Mouse (Mus musculus) neural tube, embryonic 13.5 days (tissue): Measurements from ENCODE around the gene Hnrnpdl. TPM values are rescaled to one million over a fixed set of nuclear protein-coding genes. Genes with fewer than 3 reads are reported as not detected.

Experiments
- ATAC-seq: fragments of 200-750 bp; cut with Nextera tagmentation; 2 replicates; pipeline ENCODE4 v1.8.0; 2017; ENCODE audit warnings: low read depth, mild to moderate bottlenecking, moderate TSS enrichment, moderate library complexity
- H3K27ac ChIP-seq: fragments of 300-500 bp; sonication (generic); replicated peaks from 2 replicates; pipeline ENCODE4 v1.5.1; 2015; ENCODE audit warnings: moderate library complexity, mild to moderate bottlenecking, inconsistent platforms
- H3K27me3 ChIP-seq: fragments of 300-500 bp; sonication (generic); 2 replicates; pipeline ENCODE4 v1.6.1; 2015; ENCODE audit warnings: mild to moderate bottlenecking, inconsistent platforms
- H3K36me3 ChIP-seq: fragments of 300-500 bp; sonication (generic); 2 replicates; pipeline ENCODE4 v1.6.1; 2015; ENCODE audit warnings: mild to moderate bottlenecking, inconsistent platforms
- H3K4me1 ChIP-seq: fragments of 300-500 bp; sonication (generic); replicated peaks from 2 replicates; pipeline ENCODE4 v1.6.1; 2015; ENCODE audit warnings: inconsistent platforms
- H3K4me2 ChIP-seq: fragments of 300-500 bp; sonication (generic); 2 replicates; pipeline ENCODE4 v1.6.1; 2015; ENCODE audit warnings: inconsistent platforms, mild to moderate bottlenecking, moderate library complexity
- H3K4me3 ChIP-seq: fragments of 300-500 bp; sonication (generic); 2 replicates; pipeline ENCODE4 v1.5.1; 2015; ENCODE audit warnings: mild to moderate bottlenecking, inconsistent platforms
- H3K9ac ChIP-seq: fragments of 300-500 bp; sonication (generic); 2 replicates; pipeline ENCODE4 v1.6.1; 2015; ENCODE audit warnings: moderate library complexity, mild to moderate bottlenecking, inconsistent platforms
- H3K9me3 ChIP-seq: fragments of 300-500 bp; sonication (generic); 2 replicates; pipeline ENCODE4 v1.6.1; 2016; ENCODE audit warnings: inconsistent platforms
- WGBS: fragments of 180-500 bp; shearing (Covaris S2); methylation state at CpG from one replicate; pipeline ENCODE4 v1.1.7; 2015; 5-methylcytosine and 5-hydroxymethylcytosine counted together
- polyA plus RNA-seq: library from polyadenylated mRNA; unstranded; fragments of >200 nt; fragmentation: Nextera tagmentation; extraction: Ambion mirVana; gene quantifications from 2 replicates; pipeline ENCODE4 v1.2.1, GENCODE M21; 2015

The Hnrnpdl gene
- polyA plus RNA-seq, 1 experiment from 2014 or later = 211 TPM

GRCm38 (mm10) chr5:100044030-100044429 lies 4.6 kb upstream of the Hnrnpdl start:
- Histone ChIP-seq H3K27me3 (no peaks in the 10 kb centered on the region), H3K27ac (no peak overlapping the region), H3K4me2 (no peak overlapping the region), H3K4me3 (no peak overlapping the region), H3K36me3 (no peaks in the 10 kb centered on the region), H3K4me1 (peaks cover 71% of the 10 kb centered on the region), H3K9me3 (no peaks in the 10 kb centered on the region), H3K9ac (no peak overlapping the region)
- 64% methylated on average over 4 of the region's 4 CpGs for WGBS
- no peak for ATAC-seq

- no peak overlapping the region for H3K9ac ChIP-seq
- H3K4me1 ChIP-seq = peaks cover 64% of the 10 kb centered on the region
- H3K27ac ChIP-seq = no peak overlapping the region
- H3K9me3 ChIP-seq = no peaks in the 10 kb centered on the region
- no peak overlapping the region for H3K4me3 ChIP-seq
- no peak overlapping the region for H3K4me2 ChIP-seq
- no peaks in the 10 kb centered on the region for H3K36me3 ChIP-seq
- WGBS = 71% methylated on average over 5 of the region's 5 CpGs
- H3K27me3 ChIP-seq = no peaks in the 10 kb centered on the region
- ATAC-seq = no peak
These were observed 3.9 kb upstream of the Hnrnpdl start for GRCm38 (mm10) chr5:100043361-100043760.

- Histone ChIP-seq H3K27ac (no peak overlapping the region), H3K9me3 (no peaks in the 10 kb centered on the region), H3K4me2 (no peak overlapping the region), H3K4me3 (no peak overlapping the region), H3K27me3 (no peaks in the 10 kb centered on the region), H3K4me1 (peaks cover 57% of the 10 kb centered on the region), H3K9ac (no peak overlapping the region), H3K36me3 (no peaks in the 10 kb centered on the region)
- 96% methylated on average over 8 of the region's 8 CpGs for WGBS
- ATAC-seq = no peak
These were observed 3.0 kb upstream of the Hnrnpdl start for GRCm38 (mm10) chr5:100042467-100042866.

- Histone ChIP-seq H3K4me3 (peak overlapping the region; percentile 94), H3K4me1 (peaks cover 58% of the 10 kb centered on the region), H3K27ac (no peak overlapping the region), H3K4me2 (peak overlapping the region; percentile 82), H3K9me3 (no peaks in the 10 kb centered on the region), H3K27me3 (no peaks in the 10 kb centered on the region), H3K36me3 (peaks cover 6% of the 10 kb centered on the region), H3K9ac (0 out of 2 replicates have a peak overlapping the region, but pooled peaks have one; percentile 34)
- 53% methylated on average over 4 of the region's 4 CpGs for WGBS
- ATAC-seq = no peak
These were observed 1.8 kb upstream of the Hnrnpdl start for GRCm38 (mm10) chr5:100041272-100041671.

GRCm38 (mm10) chr5:100040281-100040784 lies 869 bp upstream of the Hnrnpdl start:
- Histone ChIP-seq H3K27me3 (no peaks in the 10 kb centered on the region), H3K27ac (peak overlapping the region; percentile 99), H3K4me2 (peak overlapping the region; percentile 82), H3K36me3 (peaks cover 14% of the 10 kb centered on the region), H3K9ac (peak overlapping the region; percentile 99), H3K9me3 (no peaks in the 10 kb centered on the region), H3K4me1 (peaks cover 64% of the 10 kb centered on the region), H3K4me3 (peak overlapping the region; percentile 94)
- ATAC-seq = 0 out of 2 replicates have a peak, but pooled peaks have one; percentile 3
- under 1% methylated on average over 19 of the region's 19 CpGs for WGBS

- WGBS = under 1% methylated on average over 106 of the region's 113 CpGs
- H3K27me3 ChIP-seq = no peaks in the 10 kb centered on the region
- H3K4me3 ChIP-seq = peak overlapping the region; percentile 94
- peak overlapping the region; percentile 99 for H3K4me2 ChIP-seq
- peaks cover 26% of the 10 kb centered on the region for H3K36me3 ChIP-seq
- peak overlapping the region; percentile 99 for H3K27ac ChIP-seq
- peak overlapping the region; percentile 99 for H3K9ac ChIP-seq
- H3K4me1 ChIP-seq = peaks cover 64% of the 10 kb centered on the region
- peak; percentile 82 for ATAC-seq
- H3K9me3 ChIP-seq = no peaks in the 10 kb centered on the region
These were observed 506 bp downstream of the Hnrnpdl start for GRCm38 (mm10) chr5:100038714-100039601.

- WGBS = under 1% methylated on average over 45 of the region's 45 CpGs
- Histone ChIP-seq H3K36me3 (peaks cover 33% of the 10 kb centered on the region), H3K4me3 (peak overlapping the region; percentile 94), H3K9ac (peak overlapping the region; percentile 99), H3K27ac (peak overlapping the region; percentile 99), H3K27me3 (no peaks in the 10 kb centered on the region), H3K4me1 (peaks cover 60% of the 10 kb centered on the region), H3K9me3 (no peaks in the 10 kb centered on the region), H3K4me2 (peak overlapping the region; percentile 99)
- ATAC-seq = peak; percentile 15
These were observed 1.3 kb downstream of the Hnrnpdl start for GRCm38 (mm10) chr5:100037965-100038713.

GRCm38 (mm10) chr5:100036681-100037080 lies 2.8 kb downstream of the Hnrnpdl start:
- Histone ChIP-seq H3K9me3 (no peaks in the 10 kb centered on the region), H3K4me1 (peaks cover 52% of the 10 kb centered on the region), H3K4me2 (peak overlapping the region; percentile 99), H3K36me3 (peaks cover 47% of the 10 kb centered on the region), H3K27ac (no peak overlapping the region; the same call in 1 of the 2 replicates), H3K27me3 (no peaks in the 10 kb centered on the region), H3K9ac (peak overlapping the region; percentile 99), H3K4me3 (peak overlapping the region; percentile 94)
- ATAC-seq = no peak
- 25% methylated on average over 7 of the region's 7 CpGs for WGBS

GRCm38 (mm10) chr5:100035950-100036349 lies 3.5 kb downstream of the Hnrnpdl start:
- 39% methylated on average over 7 of the region's 7 CpGs for WGBS
- H3K27ac ChIP-seq = no peak overlapping the region
- H3K9me3 ChIP-seq = no peaks in the 10 kb centered on the region
- H3K27me3 ChIP-seq = no peaks in the 10 kb centered on the region
- H3K4me3 ChIP-seq = peak overlapping the region; percentile 94; the same call in 1 of the 2 replicates
- H3K4me1 ChIP-seq = peaks cover 45% of the 10 kb centered on the region
- peaks cover 48% of the 10 kb centered on the region for H3K36me3 ChIP-seq
- ATAC-seq = no peak
- no peak overlapping the region for H3K9ac ChIP-seq
- H3K4me2 ChIP-seq = peak overlapping the region; percentile 99

- no peaks in the 10 kb centered on the region for H3K9me3 ChIP-seq
- H3K27me3 ChIP-seq = no peaks in the 10 kb centered on the region
- no peak overlapping the region for H3K4me3 ChIP-seq
- H3K36me3 ChIP-seq = peaks cover 48% of the 10 kb centered on the region
- H3K27ac ChIP-seq = no peak overlapping the region
- peaks cover 41% of the 10 kb centered on the region for H3K4me1 ChIP-seq
- H3K9ac ChIP-seq = no peak overlapping the region
- no peak for ATAC-seq
- no peak overlapping the region for H3K4me2 ChIP-seq
- WGBS = 85% methylated on average over 3 of the region's 3 CpGs
These were observed 6.8 kb downstream of the Hnrnpdl start for GRCm38 (mm10) chr5:100032646-100033045.

- no peak for ATAC-seq
- Histone ChIP-seq H3K36me3 (peaks cover 48% of the 10 kb centered on the region), H3K27ac (no peak overlapping the region), H3K9me3 (no peaks in the 10 kb centered on the region), H3K9ac (no peak overlapping the region), H3K27me3 (no peaks in the 10 kb centered on the region), H3K4me2 (no peak overlapping the region), H3K4me3 (no peak overlapping the region), H3K4me1 (peaks cover 35% of the 10 kb centered on the region)
- 85% methylated on average over 2 of the region's 2 CpGs for WGBS
These were observed 7.4 kb downstream of the Hnrnpdl start for GRCm38 (mm10) chr5:100032107-100032506.

GRCm38 (mm10) chr5:100030069-100030468 lies 9.4 kb downstream of the Hnrnpdl start:
- no peaks in the 10 kb centered on the region for H3K27me3 ChIP-seq
- no peak overlapping the region for H3K9ac ChIP-seq
- no peaks in the 10 kb centered on the region for H3K9me3 ChIP-seq
- ATAC-seq = peak; percentile 72
- 0 out of 2 replicates have a peak overlapping the region, but pooled peaks have one; percentile 20 for H3K27ac ChIP-seq
- peaks cover 17% of the 10 kb centered on the region for H3K4me1 ChIP-seq
- 27% methylated on average over 6 of the region's 6 CpGs for WGBS
- H3K4me2 ChIP-seq = no peak overlapping the region
- H3K36me3 ChIP-seq = peaks cover 33% of the 10 kb centered on the region
- H3K4me3 ChIP-seq = no peak overlapping the region
